Mouse (Mus musculus): ENCODE data around the gene Med20.

DNA sequence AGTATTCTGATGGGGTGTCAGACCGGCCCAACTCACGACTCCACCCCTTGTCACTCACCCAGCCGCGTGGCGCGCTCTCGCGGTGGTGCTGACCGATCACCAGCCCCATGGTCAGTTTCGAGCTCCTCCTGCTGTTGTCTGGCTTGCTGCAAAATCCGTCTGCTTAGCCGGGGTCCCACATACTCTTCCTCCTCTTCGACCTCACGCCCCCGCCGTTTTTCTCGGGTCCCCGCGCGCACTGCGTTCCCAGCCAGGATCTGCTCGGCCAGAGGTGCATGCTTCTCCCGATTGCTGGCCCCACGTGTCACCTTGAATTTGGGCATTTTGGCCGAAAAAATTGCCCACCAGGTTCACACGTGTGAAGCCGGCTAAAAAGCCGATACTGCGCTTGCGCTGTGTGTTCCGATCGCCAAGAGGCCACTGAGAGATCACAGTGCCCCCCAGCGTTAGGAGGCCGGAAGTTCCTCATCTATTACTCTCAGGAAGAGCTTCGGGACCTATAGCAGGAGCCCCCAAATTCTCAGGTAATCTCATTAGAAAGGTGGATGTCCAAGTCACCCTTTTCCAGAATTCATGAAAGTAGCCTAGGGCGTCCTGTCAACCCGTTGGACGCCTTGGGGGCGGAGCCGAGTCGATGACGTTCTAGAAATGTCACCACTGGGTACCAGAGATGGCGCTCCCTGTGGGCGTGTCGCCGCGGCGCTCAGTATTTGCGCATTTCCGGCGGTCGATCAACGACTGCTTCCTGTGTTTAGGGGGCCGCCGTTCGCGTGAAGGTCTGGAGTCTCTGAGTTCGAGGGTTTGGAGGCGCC is at the start of gene Med20, which contains the start of the genes Bysl and Gm20517:
- TF ChIP-seq GATA1 (IDR thresholded peaks at IDR 0.05; ENCODE audit: low read length) (no peak), TAL1 (IDR thresholded peaks at IDR 0.05; ENCODE audit: low read length) (no peak)
